Mouse (Mus musculus): ENCODE results near the gene Atg4a. TPM values are rescaled to one million over a fixed set of nuclear protein-coding genes. Genes with fewer than 3 reads are reported as not detected.

Gene Atg4a
- 25.3 and 26.9 TPM in 2 replicates for polyA plus RNA-seq (2015; fragmentation: Nextera tagmentation; extraction: Ambion mirVana)

- no peaks in the 10 kb centered on the region; the same call in 1 of the 2 replicates for H3K4me1 ChIP-seq (ENCODE audit: control insufficient read depth, low read depth, low read length)
- peak within 1 kb of the TSS; percentile 71 for H3K4me3 ChIP-seq (ENCODE audit: low read depth, low read length)
- no peaks in the 10 kb centered on the region; the same call in 1 of the 2 replicates for H3K36me3 ChIP-seq (ENCODE audit: control insufficient read depth, insufficient read depth)
- H3K9me3 ChIP-seq (replicated peaks; ENCODE audit: control insufficient read depth, low read length): no peaks in the 10 kb centered on the region
- H3K9ac ChIP-seq (ENCODE audit: low read depth, low read length): peak within 1 kb of the TSS; percentile 69
- peak; percentile 89 for ATAC-seq (ENCODE audit: low read depth)
- no peaks in the 10 kb centered on the region for H3K27me3 ChIP-seq (ENCODE audit: control insufficient read depth, insufficient read depth, low read depth, low read length)
- 22% methylated on average over 23 of the region's 23 CpGs for WGBS (ENCODE audit: insufficient replicate concordance)
- H3K27ac ChIP-seq (ENCODE audit: low read length): peak within 1 kb of the TSS; percentile 88
- H3K4me2 ChIP-seq (ENCODE audit: low read depth, low read length): peak within 1 kb of the TSS; percentile 64
Measured at GRCm38 (mm10) chrX:140956272-140956940, at the start of gene Atg4a, which contains the start of gene Psmd10. TSS of gene Atg4a (plus strand) at chrX:140956907. TSS of gene Psmd10 (minus strand) at chrX:140956728.

GRCm38 (mm10) chrX:140907360-140907759 lies 49.3 kb upstream of the Atg4a start, which contains the start of gene Vsig1:
TSS of gene Vsig1 (plus strand) at chrX:140907608.
- Histone ChIP-seq H3K4me1 (ENCODE audit: control insufficient read depth, low read depth, low read length) (no peaks in the 10 kb centered on the region), H3K27ac (ENCODE audit: low read length) (no peak within 1 kb of the TSS), H3K4me3 (ENCODE audit: low read depth, low read length) (no peak within 1 kb of the TSS), H3K27me3 (ENCODE audit: control insufficient read depth, insufficient read depth, low read depth, low read length) (no peaks in the 10 kb centered on the region), H3K9me3 (replicated peaks; ENCODE audit: control insufficient read depth, low read length) (no peaks in the 10 kb centered on the region), H3K36me3 (ENCODE audit: control insufficient read depth, insufficient read depth) (no peaks in the 10 kb centered on the region), H3K9ac (ENCODE audit: low read depth, low read length) (no peak within 1 kb of the TSS), H3K4me2 (ENCODE audit: low read depth, low read length) (no peak within 1 kb of the TSS)
- no peak for ATAC-seq (ENCODE audit: low read depth)
- WGBS (ENCODE audit: insufficient replicate concordance): 50% methylated on average over 7 of the region's 7 CpGs

- Histone ChIP-seq H3K27ac (ENCODE audit: low read length) (no peak overlapping the region), H3K9me3 (replicated peaks; ENCODE audit: control insufficient read depth, low read length) (no peaks in the 10 kb centered on the region), H3K9ac (ENCODE audit: low read depth, low read length) (no peak overlapping the region), H3K4me2 (ENCODE audit: low read depth, low read length) (no peak overlapping the region), H3K4me3 (ENCODE audit: low read depth, low read length) (no peak overlapping the region), H3K27me3 (ENCODE audit: control insufficient read depth, insufficient read depth, low read depth, low read length) (peaks cover 2% of the 10 kb centered on the region), H3K4me1 (ENCODE audit: control insufficient read depth, low read depth, low read length) (no peaks in the 10 kb centered on the region), H3K36me3 (ENCODE audit: control insufficient read depth, insufficient read depth) (no peaks in the 10 kb centered on the region)
- 69% methylated on average over 6 of the region's 6 CpGs for WGBS (ENCODE audit: insufficient replicate concordance)
- no peak for ATAC-seq (ENCODE audit: low read depth)
Measured at GRCm38 (mm10) chrX:140921321-140921720, 35.4 kb upstream of the Atg4a start.

- Histone ChIP-seq H3K27me3 (ENCODE audit: control insufficient read depth, insufficient read depth, low read depth, low read length) (no peaks in the 10 kb centered on the region), H3K4me2 (ENCODE audit: low read depth, low read length) (no peak overlapping the region), H3K4me1 (ENCODE audit: control insufficient read depth, low read depth, low read length) (no peaks in the 10 kb centered on the region), H3K9me3 (replicated peaks; ENCODE audit: control insufficient read depth, low read length) (no peaks in the 10 kb centered on the region), H3K27ac (ENCODE audit: low read length) (no peak overlapping the region), H3K9ac (ENCODE audit: low read depth, low read length) (no peak overlapping the region), H3K36me3 (ENCODE audit: control insufficient read depth, insufficient read depth) (no peaks in the 10 kb centered on the region), H3K4me3 (ENCODE audit: low read depth, low read length) (no peak overlapping the region)
- WGBS (ENCODE audit: insufficient replicate concordance): 57% methylated on average over 3 of the region's 3 CpGs
- ATAC-seq (ENCODE audit: low read depth): no peak
Measured at GRCm38 (mm10) chrX:140932066-140932465, 24.6 kb upstream of the Atg4a start.

GRCm38 (mm10) chrX:140933263-140933662 lies 23.4 kb upstream of the Atg4a start:
- no peak for ATAC-seq (ENCODE audit: low read depth)
- WGBS (ENCODE audit: insufficient replicate concordance): 33% methylated on average over 3 of the region's 3 CpGs
- no peaks in the 10 kb centered on the region for H3K9me3 ChIP-seq (replicated peaks; ENCODE audit: control insufficient read depth, low read length)

GRCm38 (mm10) chrX:140936271-140936670 lies 20.4 kb upstream of the Atg4a start:
- no peak overlapping the region for H3K27ac ChIP-seq (ENCODE audit: low read length)
- H3K4me1 ChIP-seq (ENCODE audit: control insufficient read depth, low read depth, low read length): no peaks in the 10 kb centered on the region
- H3K9ac ChIP-seq (ENCODE audit: low read depth, low read length): no peak overlapping the region
- H3K9me3 ChIP-seq (replicated peaks; ENCODE audit: control insufficient read depth, low read length): no peaks in the 10 kb centered on the region
- ATAC-seq (ENCODE audit: low read depth): no peak
- 49% methylated on average over 5 of the region's 5 CpGs for WGBS (ENCODE audit: insufficient replicate concordance)
- no peak overlapping the region for H3K4me3 ChIP-seq (ENCODE audit: low read depth, low read length)
- no peak overlapping the region for H3K4me2 ChIP-seq (ENCODE audit: low read depth, low read length)
- H3K27me3 ChIP-seq (ENCODE audit: control insufficient read depth, insufficient read depth, low read depth, low read length): no peaks in the 10 kb centered on the region
- no peaks in the 10 kb centered on the region for H3K36me3 ChIP-seq (ENCODE audit: control insufficient read depth, insufficient read depth)

More at GRCm38 (mm10) chrX:140933263-140933662, 23.4 kb upstream of the Atg4a start:
- Histone ChIP-seq H3K9ac (ENCODE audit: low read depth, low read length) (no peak overlapping the region), H3K27me3 (ENCODE audit: control insufficient read depth, insufficient read depth, low read depth, low read length) (no peaks in the 10 kb centered on the region), H3K4me3 (ENCODE audit: low read depth, low read length) (no peak overlapping the region), H3K4me1 (ENCODE audit: control insufficient read depth, low read depth, low read length) (no peaks in the 10 kb centered on the region), H3K27ac (ENCODE audit: low read length) (no peak overlapping the region), H3K36me3 (ENCODE audit: control insufficient read depth, insufficient read depth) (no peaks in the 10 kb centered on the region), H3K4me2 (ENCODE audit: low read depth, low read length) (no peak overlapping the region)

GRCm38 (mm10) chrX:140953618-140954017 lies 3.1 kb upstream of the Atg4a start:
- H3K4me3 ChIP-seq (ENCODE audit: low read depth, low read length): peak overlapping the region; percentile 57
- peaks cover 5% of the 10 kb centered on the region; the same call in 1 of the 2 replicates for H3K36me3 ChIP-seq (ENCODE audit: control insufficient read depth, insufficient read depth)
- peak overlapping the region; percentile 67 for H3K9ac ChIP-seq (ENCODE audit: low read depth, low read length)
- H3K27ac ChIP-seq (ENCODE audit: low read length): peak overlapping the region; percentile 90
- no peaks in the 10 kb centered on the region; the same call in 1 of the 2 replicates for H3K4me1 ChIP-seq (ENCODE audit: control insufficient read depth, low read depth, low read length)
- H3K9me3 ChIP-seq (replicated peaks; ENCODE audit: control insufficient read depth, low read length): no peaks in the 10 kb centered on the region
- H3K27me3 ChIP-seq (ENCODE audit: control insufficient read depth, insufficient read depth, low read depth, low read length): no peaks in the 10 kb centered on the region
- WGBS (ENCODE audit: insufficient replicate concordance): 48% methylated on average over 4 of the region's 4 CpGs
- ATAC-seq (ENCODE audit: low read depth): peak; percentile 76
- H3K4me2 ChIP-seq (ENCODE audit: low read depth, low read length): peak overlapping the region; percentile 31; the same call in 1 of the 2 replicates

GRCm38 (mm10) chrX:140956959-140957358 lies 252 bp downstream of the Atg4a start:
- H3K4me2 ChIP-seq (ENCODE audit: low read depth, low read length): peak overlapping the region; percentile 64
- peak overlapping the region; percentile 53; the same call in 1 of the 2 replicates for H3K27ac ChIP-seq (ENCODE audit: low read length)
- no peaks in the 10 kb centered on the region; the same call in 1 of the 2 replicates for H3K36me3 ChIP-seq (ENCODE audit: control insufficient read depth, insufficient read depth)
- H3K4me1 ChIP-seq (ENCODE audit: control insufficient read depth, low read depth, low read length): no peaks in the 10 kb centered on the region; the same call in 1 of the 2 replicates
- H3K4me3 ChIP-seq (ENCODE audit: low read depth, low read length): peak overlapping the region; percentile 71
- no peaks in the 10 kb centered on the region for H3K27me3 ChIP-seq (ENCODE audit: control insufficient read depth, insufficient read depth, low read depth, low read length)
- 16% methylated on average over 5 of the region's 5 CpGs for WGBS (ENCODE audit: insufficient replicate concordance)
- peak; percentile 7 for ATAC-seq (ENCODE audit: low read depth)
- peak overlapping the region; percentile 69 for H3K9ac ChIP-seq (ENCODE audit: low read depth, low read length)
- no peaks in the 10 kb centered on the region for H3K9me3 ChIP-seq (replicated peaks; ENCODE audit: control insufficient read depth, low read length)

- ATAC-seq (ENCODE audit: low read depth): no peak
- no peak overlapping the region for H3K27ac ChIP-seq (ENCODE audit: low read length)
- 71% methylated on average over 1 of the region's 1 CpGs for WGBS (ENCODE audit: insufficient replicate concordance)
Measured at GRCm38 (mm10) chrX:140978943-140979342, 22.2 kb downstream of the Atg4a start.

More at GRCm38 (mm10) chrX:140978943-140979342, 22.2 kb downstream of the Atg4a start:
- no peaks in the 10 kb centered on the region for H3K9me3 ChIP-seq (replicated peaks; ENCODE audit: control insufficient read depth, low read length)
- no peak overlapping the region for H3K4me3 ChIP-seq (ENCODE audit: low read depth, low read length)
- no peaks in the 10 kb centered on the region; the same call in 1 of the 2 replicates for H3K4me1 ChIP-seq (ENCODE audit: control insufficient read depth, low read depth, low read length)
- H3K36me3 ChIP-seq (ENCODE audit: control insufficient read depth, insufficient read depth): no peaks in the 10 kb centered on the region
- H3K4me2 ChIP-seq (ENCODE audit: low read depth, low read length): no peak overlapping the region
- H3K9ac ChIP-seq (ENCODE audit: low read depth, low read length): no peak overlapping the region
- H3K27me3 ChIP-seq (ENCODE audit: control insufficient read depth, insufficient read depth, low read depth, low read length): peaks cover 6% of the 10 kb centered on the region; the same call in 1 of the 2 replicates
